Mouse (Mus musculus): ENCODE results near the gene Stx11.

DNA sequence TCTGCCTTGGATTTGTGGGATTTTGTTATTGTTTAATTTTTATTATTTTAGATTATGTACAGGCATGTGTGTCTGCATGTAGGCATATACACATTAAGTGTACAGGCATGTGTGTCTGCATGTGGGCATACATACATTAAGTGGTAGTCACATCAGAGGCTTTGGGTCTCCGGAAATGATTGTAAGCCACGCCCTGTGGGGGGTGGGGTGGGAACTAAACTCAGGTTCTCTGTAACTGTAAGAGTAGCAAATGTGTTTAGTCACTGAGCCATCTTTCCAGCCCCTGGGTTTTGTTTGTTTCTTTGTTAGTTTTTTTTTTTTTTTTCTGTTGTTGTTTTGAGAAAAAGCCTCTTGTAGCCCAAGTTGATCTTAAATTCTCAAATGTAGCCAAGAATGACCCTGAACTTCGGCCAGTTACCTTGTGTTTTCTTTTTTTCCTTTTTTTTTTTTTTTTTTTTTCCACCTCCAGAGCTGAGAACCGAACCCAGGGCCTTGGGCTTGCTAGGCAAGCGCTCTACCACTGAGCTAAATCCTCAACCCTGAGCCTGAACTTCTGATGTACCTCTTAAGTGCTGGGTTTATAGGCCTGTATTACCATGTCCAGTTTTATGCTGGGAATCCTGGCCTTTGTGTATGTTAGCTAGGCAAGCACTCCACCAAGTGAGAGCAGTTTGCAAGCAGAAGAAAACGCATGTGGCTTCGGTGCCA, 34.8 kb downstream of the Stx11 start:
- TF ChIP-seq POLR2A (IDR thresholded peaks at IDR 0.05; ENCODE audit: borderline replicate concordance, extremely low read depth, insufficient read depth, insufficient read length, poor library complexity, severe bottlenecking) (no peak), CTCF (IDR thresholded peaks at IDR 0.05; ENCODE audit: borderline replicate concordance, extremely low read depth, insufficient read depth, insufficient read length) (no peak)
